Mouse (Mus musculus) embryonic facial prominence, embryonic 10.5 days (tissue): ENCODE measurements around the gene Snx27. TPM values are rescaled to one million over a fixed set of nuclear protein-coding genes. Genes with fewer than 3 reads are reported as not detected.

ENCODE experiments used
- DNase-seq: peaks from one replicate; pipeline ENCODE4 v3.0.0-alpha.2; 2017; ENCODE audit warnings: low spot score
- H3K27ac ChIP-seq: fragments of 300-500 bp; sonication (generic); replicated peaks from 2 replicates; pipeline ENCODE4 v1.5.1; 2016; ENCODE audit warnings: mild to moderate bottlenecking
- H3K27me3 ChIP-seq: fragments of 300-500 bp; sonication (generic); replicated peaks from 2 replicates; pipeline ENCODE4 v1.6.1; 2016; ENCODE audit warnings: low read depth, mild to moderate bottlenecking; ENCODE audit not compliant: poor library complexity, severe bottlenecking
- H3K36me3 ChIP-seq: fragments of 300-500 bp; sonication (generic); replicated peaks from 2 replicates; pipeline ENCODE4 v1.6.1; 2016; ENCODE audit warnings: mild to moderate bottlenecking, moderate library complexity
- H3K4me1 ChIP-seq: fragments of 300-500 bp; sonication (generic); 2 replicates; pipeline ENCODE4 v1.6.1; 2016
- H3K4me3 ChIP-seq: fragments of 300-500 bp; sonication (generic); 2 replicates; pipeline ENCODE4 v1.5.1; 2016; ENCODE audit warnings: mild to moderate bottlenecking, moderate library complexity
- H3K9me3 ChIP-seq: fragments of 300-500 bp; sonication (generic); 2 replicates; pipeline ENCODE4 v1.6.1; 2016; ENCODE audit warnings: mild to moderate bottlenecking
- WGBS: fragments of 180-500 bp; shearing (Covaris S2); methylation state at CpG from one replicate; pipeline ENCODE4 v1.1.7; 2016; 5-methylcytosine and 5-hydroxymethylcytosine counted together
- polyA plus RNA-seq: library from polyadenylated mRNA; unstranded; fragments of >200 nt; fragmentation: Nextera tagmentation; extraction: Ambion mirVana; gene quantifications from 2 replicates; pipeline ENCODE4 v1.2.1, GENCODE M21; 2016

Snx27 gene
- polyA plus RNA-seq, 1 experiment from 2014 or later, result 39.3 TPM

DNA sequence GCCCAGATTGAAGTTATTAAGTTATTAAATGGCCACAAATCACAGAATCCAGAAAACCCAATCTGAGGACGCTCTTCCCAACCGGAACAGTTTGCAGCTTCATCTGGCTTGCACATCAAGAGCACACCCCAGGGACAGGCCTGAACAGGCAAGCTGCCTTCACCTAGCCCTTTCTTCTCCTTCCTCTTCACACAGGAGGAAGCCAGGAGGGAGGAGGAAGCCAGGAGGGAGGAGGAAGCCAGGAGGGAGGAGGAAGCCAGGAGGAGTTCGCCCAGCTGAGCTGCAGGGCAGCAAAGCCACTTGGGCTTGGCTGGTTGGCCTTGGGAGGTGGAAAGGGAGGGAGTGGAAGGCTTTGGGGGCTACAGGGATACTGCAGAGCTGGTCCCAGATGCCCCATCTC, 113.6 kb downstream of the Snx27 start:
- no peaks in the 10 kb centered on the region for H3K36me3 ChIP-seq
- no peak for DNase-seq
- 51% methylated on average over 3 of the region's 3 CpGs for WGBS
- no peak overlapping the region for H3K27ac ChIP-seq
- H3K27me3 ChIP-seq, result no peaks in the 10 kb centered on the region; the same call in 1 of the 2 replicates
- H3K9me3 ChIP-seq, result no peaks in the 10 kb centered on the region
- H3K4me1 ChIP-seq, result peaks cover 31% of the 10 kb centered on the region
- H3K4me3 ChIP-seq, result no peak overlapping the region

- H3K27ac ChIP-seq, result peak overlapping the region; percentile 14; the same call in 1 of the 2 replicates
- DNase-seq, result no peak
- H3K4me1 ChIP-seq, result peaks cover 22% of the 10 kb centered on the region
- H3K27me3 ChIP-seq, result no peaks in the 10 kb centered on the region
- no peaks in the 10 kb centered on the region for H3K9me3 ChIP-seq
- 52% methylated on average over 13 of the region's 13 CpGs for WGBS
- no peak overlapping the region for H3K4me3 ChIP-seq
- no peaks in the 10 kb centered on the region for H3K36me3 ChIP-seq
Observed at GRCm38 (mm10) chr3:94465632-94466430, 116.7 kb downstream of the Snx27 start.

DNA sequence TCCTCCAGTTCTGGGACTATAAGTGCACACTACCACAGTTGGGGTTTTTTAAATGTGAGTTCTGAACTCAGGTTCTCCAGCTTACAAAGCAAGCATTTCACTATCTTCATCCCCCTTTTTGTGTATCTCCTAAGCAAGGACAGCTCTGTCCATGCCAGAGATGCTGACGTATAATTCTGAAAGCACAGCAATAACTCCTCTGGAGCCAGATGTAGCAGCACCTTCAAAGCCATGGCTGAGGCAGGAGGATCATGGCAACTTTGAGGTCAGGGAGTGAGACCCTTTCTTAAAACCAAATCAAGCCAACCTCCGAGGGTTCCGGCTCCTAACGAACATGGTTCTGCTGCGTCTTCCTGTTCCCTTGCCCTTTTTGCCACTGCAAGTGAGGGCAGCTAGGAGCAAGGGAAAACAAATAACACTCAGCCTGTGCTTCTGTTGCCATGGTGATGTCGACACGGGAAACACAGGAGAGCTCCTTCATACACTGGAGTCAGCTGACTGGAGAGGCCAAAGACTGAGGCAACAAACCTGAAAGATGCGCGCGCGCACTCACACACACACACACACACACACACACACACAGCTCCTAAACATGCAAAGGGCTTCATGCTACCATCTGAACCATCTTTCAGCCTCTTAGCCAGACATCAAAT, 118.5 kb downstream of the Snx27 start:
- Histone ChIP-seq H3K27me3 (no peaks in the 10 kb centered on the region), H3K27ac (peak overlapping the region; percentile 19; the same call in 1 of the 2 replicates), H3K9me3 (no peaks in the 10 kb centered on the region), H3K4me3 (no peak overlapping the region), H3K36me3 (no peaks in the 10 kb centered on the region), H3K4me1 (peaks cover 20% of the 10 kb centered on the region)
- WGBS, result 58% methylated on average over 11 of the region's 11 CpGs
- peak; percentile 57 for DNase-seq

- Histone ChIP-seq H3K4me3 (no peak overlapping the region), H3K4me1 (peaks cover 15% of the 10 kb centered on the region), H3K9me3 (no peaks in the 10 kb centered on the region), H3K27me3 (peaks cover 11% of the 10 kb centered on the region), H3K36me3 (no peaks in the 10 kb centered on the region), H3K27ac (no peak overlapping the region)
- 92% methylated on average over 2 of the region's 2 CpGs for WGBS
- DNase-seq, result no peak
Observed at GRCm38 (mm10) chr3:94459834-94460233, 122.7 kb downstream of the Snx27 start.

DNA sequence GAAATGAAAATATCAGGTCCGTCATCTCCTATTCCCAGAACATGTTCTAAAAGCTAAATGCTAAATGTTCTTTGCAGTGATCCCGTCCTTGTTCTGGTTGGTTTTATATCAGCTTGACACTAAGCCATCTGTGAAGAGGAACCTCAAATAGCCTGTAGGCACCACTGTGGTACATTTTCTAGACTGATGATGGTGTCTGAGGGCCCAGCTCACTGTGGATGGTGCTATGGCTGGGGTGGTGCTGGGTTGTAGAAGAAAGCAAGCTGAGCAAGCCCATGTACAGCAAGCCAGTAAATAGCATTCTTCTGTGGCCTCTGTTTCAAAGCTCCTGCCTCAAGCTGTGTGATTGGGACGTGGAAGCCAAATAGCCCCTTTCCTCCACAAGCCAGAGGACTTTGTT, 125.5 kb downstream of the Snx27 start:
- DNase-seq, result no peak
- Histone ChIP-seq H3K4me3 (peak overlapping the region; percentile 44; the same call in 1 of the 2 replicates), H3K4me1 (peaks cover 4% of the 10 kb centered on the region; the same call in 1 of the 2 replicates), H3K36me3 (no peaks in the 10 kb centered on the region), H3K9me3 (no peaks in the 10 kb centered on the region), H3K27ac (no peak overlapping the region), H3K27me3 (peaks cover 11% of the 10 kb centered on the region)
- 78% methylated on average over 3 of the region's 3 CpGs for WGBS

DNA sequence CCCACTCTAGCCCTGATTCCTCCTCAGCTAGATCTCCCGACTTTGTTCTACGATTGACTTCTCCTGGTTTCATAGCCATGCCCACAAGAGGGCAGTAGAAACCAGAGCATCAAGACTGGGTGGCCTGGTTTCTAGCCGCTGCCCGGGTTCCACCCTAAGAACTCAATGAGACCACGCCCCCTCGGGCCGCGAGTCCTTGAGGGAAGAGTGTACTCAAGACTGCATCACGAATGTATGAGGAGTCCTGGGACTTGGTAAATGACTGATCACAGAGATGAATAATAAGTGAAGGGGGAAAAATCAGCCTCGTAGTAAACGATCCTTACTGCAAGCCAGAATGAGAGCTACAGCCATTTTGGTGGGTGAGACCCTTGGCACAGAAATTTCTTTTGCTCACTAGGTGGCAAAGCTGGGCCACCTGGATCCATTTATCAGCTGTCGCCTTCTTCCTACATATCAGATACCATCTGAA, 126.0 kb downstream of the Snx27 start:
- peaks cover 11% of the 10 kb centered on the region for H3K27me3 ChIP-seq
- DNase-seq, result peak; percentile 91
- H3K4me3 ChIP-seq, result peak overlapping the region; percentile 44
- 2% methylated on average over 12 of the region's 12 CpGs for WGBS
- no peaks in the 10 kb centered on the region for H3K36me3 ChIP-seq
- H3K4me1 ChIP-seq, result peaks cover 4% of the 10 kb centered on the region; the same call in 1 of the 2 replicates
- H3K9me3 ChIP-seq, result no peaks in the 10 kb centered on the region
- no peak overlapping the region for H3K27ac ChIP-seq

DNA sequence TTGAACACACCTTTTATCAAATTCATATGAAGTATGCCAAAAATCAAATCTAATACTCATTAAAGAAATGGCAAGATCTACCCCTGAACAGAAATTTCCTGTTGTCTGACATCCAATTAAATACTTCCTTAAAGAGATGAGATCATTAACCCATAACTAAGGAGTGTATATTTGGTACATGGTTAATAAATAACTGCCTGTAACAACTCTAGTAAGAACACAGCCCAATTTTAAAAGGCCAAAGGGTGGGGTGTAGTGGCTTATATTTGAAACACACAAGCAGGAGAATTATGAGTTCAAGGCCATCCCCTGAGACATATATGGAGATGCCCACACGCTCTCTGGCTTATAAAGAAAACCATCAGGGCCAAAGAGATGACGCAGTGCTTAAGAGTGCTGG, 133.1 kb downstream of the Snx27 start:
- no peaks in the 10 kb centered on the region for H3K27me3 ChIP-seq
- H3K4me1 ChIP-seq, result peaks cover 2% of the 10 kb centered on the region
- no peak for DNase-seq
- H3K4me3 ChIP-seq, result no peak overlapping the region
- no peak overlapping the region for H3K27ac ChIP-seq
- H3K36me3 ChIP-seq, result peaks cover 58% of the 10 kb centered on the region
- no peaks in the 10 kb centered on the region for H3K9me3 ChIP-seq
- WGBS, result 92% methylated on average over 2 of the region's 2 CpGs

Other genes starting within 250 kb of the Snx27 start
- gene Them5, start 240.6 kb downstream of the Snx27 start, polyA plus RNA-seq, result 0.11 TPM in 1 of 2 replicates, not detected in the other
- gene C2cd4d, start 220.3 kb downstream of the Snx27 start, polyA plus RNA-seq, result 0.30 and 0.31 TPM in 2 replicates
- gene Rorc, start 209.9 kb downstream of the Snx27 start, polyA plus RNA-seq, result 0.21 and 0.29 TPM in 2 replicates
- gene Lingo4, start 184.2 kb downstream of the Snx27 start, polyA plus RNA-seq, result 0.07 and 0.28 TPM in 2 replicates
- 14.2 and 16.5 TPM in 2 replicates for gene Tdrkh, start 169.4 kb downstream of the Snx27 start, polyA plus RNA-seq
- gene Mrpl9, start 139.4 kb downstream of the Snx27 start, polyA plus RNA-seq, result 68.5 and 71.4 TPM in 2 replicates
- gene Oaz3, start 138.8 kb downstream of the Snx27 start, polyA plus RNA-seq, result 0.56 and 0.60 TPM in 2 replicates
- gene Celf3, start 104.4 kb downstream of the Snx27 start, polyA plus RNA-seq, result 25.4 and 28.7 TPM in 2 replicates
- gene Riiad1, start 102.4 kb downstream of the Snx27 start, polyA plus RNA-seq, result 1.8 and 3.2 TPM in 2 replicates
- not detected in 2 replicates for gene Gm10972, start 60.4 kb upstream of the Snx27 start, polyA plus RNA-seq
- gene Tuft1, start 76.2 kb upstream of the Snx27 start, polyA plus RNA-seq, result 4.2 and 4.7 TPM in 2 replicates
- gene Selenbp2, start 110.8 kb upstream of the Snx27 start, polyA plus RNA-seq, result not detected in 2 replicates
- gene Cgn, start 203.8 kb upstream of the Snx27 start, polyA plus RNA-seq, result 10.7 and 10.8 TPM in 2 replicates